Mouse (Mus musculus) megakaryocyte-erythroid progenitor cell, adult 5 weeks (primary cell): ENCODE data around the gene B3gnt2. TPM values are rescaled to one million over a fixed set of nuclear protein-coding genes. Genes with fewer than 3 reads are reported as not detected.

Experiments
- polyA plus RNA-seq: library from polyadenylated mRNA; stranded (reverse); fragments of >175 nt; gene quantifications from 2 replicates; pipeline ENCODE4 v1.2.3, GENCODE M21; 2012

B3gnt2 gene
- polyA plus RNA-seq = 20.3 and 22.2 TPM in 2 replicates

GRCm38 (mm10) chr11:22860335-22861227 lies at the start of gene B3gnt2:
TSS of gene B3gnt2 (minus strand) at chr11:22860961.

Other genes starting within 250 kb of the B3gnt2 start
- gene Zrsr1, start 111.0 kb upstream of the B3gnt2 start, polyA plus RNA-seq = 2.2 and 3.5 TPM in 2 replicates
- gene Gm28048, start 121.1 kb upstream of the B3gnt2 start, polyA plus RNA-seq = 0.06 TPM in 1 of 2 replicates, not detected in the other
- 41.1 and 54.7 TPM in 2 replicates for gene Commd1, start 121.4 kb upstream of the B3gnt2 start, polyA plus RNA-seq
- 536 and 629 TPM in 2 replicates for gene Cct4, start 129.6 kb upstream of the B3gnt2 start, polyA plus RNA-seq
- gene Fam161a, start 146.6 kb upstream of the B3gnt2 start, polyA plus RNA-seq = 0.19 and 0.67 TPM in 2 replicates